Mouse (Mus musculus) thymus, adult 2 months (tissue): ENCODE results near the gene Rhbdd3. TPM values are rescaled to one million over a fixed set of nuclear protein-coding genes. Genes with fewer than 3 reads are reported as not detected.
A peak's percentile ranks its signal among the peaks of the same experiment; 100 is the strongest.

Source experiments
- DNase-seq: peaks from one replicate; pipeline ENCODE4 v3.0.0; 2021
- H3K27ac ChIP-seq: fragments of 200-500 bp; 2 replicates; pipeline ENCODE4 v1.5.1; 2012; ENCODE audit warnings: low read length, control low read depth; ENCODE audit not compliant: control insufficient read depth, insufficient read depth
- H3K27me3 ChIP-seq: fragments of 200-500 bp; 2 replicates; pipeline ENCODE4 v1.6.1; 2012; ENCODE audit warnings: mild to moderate bottlenecking, low read length, moderate library complexity, mixed read lengths; ENCODE audit not compliant: control insufficient read depth, insufficient read depth
- H3K36me3 ChIP-seq: fragments of 200-500 bp; 2 replicates; pipeline ENCODE4 v1.6.1; 2012; ENCODE audit warnings: mild to moderate bottlenecking, low read length, moderate library complexity; ENCODE audit not compliant: control insufficient read depth, insufficient read depth
- H3K4me1 ChIP-seq: fragments of 200-500 bp; replicated peaks from 2 replicates; pipeline ENCODE4 v1.6.1; 2012; ENCODE audit warnings: low read length; ENCODE audit not compliant: control insufficient read depth, insufficient read depth
- H3K4me3 ChIP-seq: fragments of 200-500 bp; 2 replicates; pipeline ENCODE4 v1.5.1; 2012; ENCODE audit warnings: mild to moderate bottlenecking, low read length, control low read depth, moderate library complexity; ENCODE audit not compliant: control insufficient read depth, insufficient read depth
- CTCF ChIP-seq: fragments of 200-500 bp; IDR thresholded peaks from 2 replicates; pipeline ENCODE4 v1.5.1; 2012; ENCODE audit warnings: mild to moderate bottlenecking, control low read depth, low read length, moderate library complexity, borderline replicate concordance; ENCODE audit not compliant: control insufficient read depth, poor library complexity, insufficient read depth; ENCODE audit errors: extremely low read depth
- POLR2A ChIP-seq: fragments of 200-500 bp; IDR thresholded peaks from 2 replicates; pipeline ENCODE4 v1.6.1; 2012; ENCODE audit warnings: mild to moderate bottlenecking, low read length, control low read depth, moderate library complexity; ENCODE audit not compliant: control insufficient read depth, poor library complexity, insufficient read depth; ENCODE audit errors: extremely low read depth
- WGBS: fragments of 180-500 bp; shearing (Covaris S2); methylation state at CpG from one replicate; pipeline ENCODE4 v1.1.7; 2018; 5-methylcytosine and 5-hydroxymethylcytosine counted together
- polyA plus RNA-seq: library from polyadenylated mRNA; depleted of rRNA; stranded (reverse); fragments of >200 nt; gene quantifications from 2 replicates; pipeline ENCODE4 v1.2.3, GENCODE M21; 2012; rRNA removed

Rhbdd3 gene
- polyA plus RNA-seq: 28.6 and 31.3 TPM in 2 replicates

GRCm38 (mm10) chr11:5098736-5099542 lies at the start of gene Rhbdd3, which contains the start of gene Ewsr1:
Gene Rhbdd3 (plus strand): TSS chr11:5098926.
Gene Ewsr1 (minus strand): TSS chr11:5099266.
- peak; percentile 94 for TF ChIP-seq POLR2A
- TF ChIP-seq CTCF: no peak
- peak within 1 kb of the TSS; percentile 79 for H3K4me3 ChIP-seq
- H3K4me1 ChIP-seq: peaks cover 15% of the 10 kb centered on the region
- H3K27me3 ChIP-seq: no peaks in the 10 kb centered on the region
- H3K27ac ChIP-seq: peak within 1 kb of the TSS; percentile 68
- H3K36me3 ChIP-seq: no peaks in the 10 kb centered on the region; the same call in 1 of the 2 replicates
- WGBS: under 1% methylated on average over 92 of the region's 92 CpGs
- peak; percentile 97 for DNase-seq

- no peak overlapping the region for H3K4me3 ChIP-seq
- 83% methylated on average over 10 of the region's 10 CpGs for WGBS
- DNase-seq: no peak
- H3K36me3 ChIP-seq: no peaks in the 10 kb centered on the region
- H3K27ac ChIP-seq: no peak overlapping the region
- TF ChIP-seq POLR2A: no peak
- no peak for TF ChIP-seq CTCF
- H3K4me1 ChIP-seq: no peaks in the 10 kb centered on the region
- no peaks in the 10 kb centered on the region for H3K27me3 ChIP-seq
These were observed 47.1 kb upstream of the Rhbdd3 start for GRCm38 (mm10) chr11:5051629-5052028.

- Histone ChIP-seq H3K4me1 (no peaks in the 10 kb centered on the region), H3K36me3 (no peaks in the 10 kb centered on the region), H3K27me3 (peaks cover 3% of the 10 kb centered on the region; the same call in 1 of the 2 replicates), H3K27ac (no peak overlapping the region), H3K4me3 (no peak overlapping the region)
- 91% methylated on average over 10 of the region's 10 CpGs for WGBS
- TF ChIP-seq CTCF: no peak
- TF ChIP-seq POLR2A: no peak
- DNase-seq: no peak
These were observed 46.4 kb upstream of the Rhbdd3 start for GRCm38 (mm10) chr11:5052200-5052854.

- Histone ChIP-seq H3K27ac (no peak overlapping the region), H3K4me3 (no peak overlapping the region), H3K27me3 (peaks cover 15% of the 10 kb centered on the region; the same call in 1 of the 2 replicates), H3K36me3 (no peaks in the 10 kb centered on the region), H3K4me1 (peaks cover 10% of the 10 kb centered on the region)
- 96% methylated on average over 14 of the region's 14 CpGs for WGBS
- DNase-seq: no peak
- TF ChIP-seq CTCF: no peak
- no peak for TF ChIP-seq POLR2A
These were observed 44.6 kb upstream of the Rhbdd3 start for GRCm38 (mm10) chr11:5054151-5054550.

- peaks cover 10% of the 10 kb centered on the region for H3K4me1 ChIP-seq
- H3K27ac ChIP-seq: no peak overlapping the region
- TF ChIP-seq POLR2A (no peak), CTCF (no peak)
- H3K36me3 ChIP-seq: no peaks in the 10 kb centered on the region
- no peak for DNase-seq
- 97% methylated on average over 6 of the region's 6 CpGs for WGBS
- H3K27me3 ChIP-seq: peaks cover 21% of the 10 kb centered on the region; the same call in 1 of the 2 replicates
- H3K4me3 ChIP-seq: no peak overlapping the region
These were observed 43.9 kb upstream of the Rhbdd3 start for GRCm38 (mm10) chr11:5054874-5055273.
